Mouse (Mus musculus) intestine, postnatal 0 days (tissue): ENCODE measurements around the gene 4930402H24Rik. TPM values are rescaled to one million over a fixed set of nuclear protein-coding genes. Genes with fewer than 3 reads are reported as not detected.
A peak's percentile ranks its signal among the peaks of the same experiment; 100 is the strongest.

Source experiments
- ATAC-seq: fragments of 200-750 bp; cut with Nextera tagmentation; 2 replicates; pipeline ENCODE4 v1.8.0; 2017; ENCODE audit warnings: mild to moderate bottlenecking, moderate TSS enrichment, moderate library complexity
- H3K27ac ChIP-seq: fragments of 300-500 bp; sonication (generic); 2 replicates; pipeline ENCODE4 v1.5.1; 2014; ENCODE audit warnings: mild to moderate bottlenecking, low read depth, low read length, moderate library complexity
- H3K27me3 ChIP-seq: fragments of 300-500 bp; sonication (generic); replicated peaks from 2 replicates; pipeline ENCODE4 v1.6.1; 2014; ENCODE audit warnings: low read length, mixed read lengths; ENCODE audit not compliant: control insufficient read depth, insufficient read depth
- H3K36me3 ChIP-seq: fragments of 300-500 bp; sonication (generic); 2 replicates; pipeline ENCODE4 v1.6.1; 2014; ENCODE audit warnings: mild to moderate bottlenecking, moderate library complexity; ENCODE audit not compliant: control insufficient read depth, insufficient read depth
- H3K4me1 ChIP-seq: fragments of 300-500 bp; sonication (generic); replicated peaks from 2 replicates; pipeline ENCODE4 v1.6.1; 2014; ENCODE audit warnings: antibody characterized with exemption, low read length, mixed read lengths; ENCODE audit not compliant: control insufficient read depth, insufficient read depth
- H3K4me2 ChIP-seq: fragments of 300-500 bp; sonication (generic); replicated peaks from 2 replicates; pipeline ENCODE4 v1.6.1; 2014; ENCODE audit warnings: low read depth, mild to moderate bottlenecking, moderate library complexity
- H3K4me3 ChIP-seq: fragments of 300-500 bp; sonication (generic); 2 replicates; pipeline ENCODE4 v1.5.1; 2014; ENCODE audit warnings: low read depth, low read length
- H3K9ac ChIP-seq: fragments of 300-500 bp; sonication (generic); 2 replicates; pipeline ENCODE4 v1.6.1; 2014; ENCODE audit warnings: mild to moderate bottlenecking, low read depth, low read length
- H3K9me3 ChIP-seq: fragments of 300-500 bp; sonication (generic); 2 replicates; pipeline ENCODE4 v1.6.1; 2016; ENCODE audit warnings: mixed run types; ENCODE audit not compliant: control insufficient read depth
- CTCF ChIP-seq: sonication (generic); IDR thresholded peaks from 2 replicates; pipeline ENCODE4 v1.5.1; 2016; ENCODE audit warnings: low read depth, mild to moderate bottlenecking, control low read depth, antibody characterized with exemption, moderate library complexity
- WGBS: fragments of 180-500 bp; shearing (Covaris S2); extraction: QIAGEN DNeasy Blood & Tissue Kit; methylation state at CpG from one replicate; pipeline ENCODE4 v1.1.7; 2014; 5-methylcytosine and 5-hydroxymethylcytosine counted together
- polyA plus RNA-seq: library from polyadenylated mRNA; unstranded; fragments of >200 nt; fragmentation: Nextera tagmentation; extraction: Ambion mirVana; gene quantifications from 2 replicates; pipeline ENCODE4 v1.2.1, GENCODE M21; 2015

Gene 4930402H24Rik
- polyA plus RNA-seq, 1 experiment from 2014 or later = 9.0 TPM

- Histone ChIP-seq H3K27ac (peak overlapping the region; percentile 71; the same call in 1 of the 2 replicates), H3K27me3 (no peaks in the 10 kb centered on the region), H3K36me3 (peaks cover 9% of the 10 kb centered on the region; the same call in 1 of the 2 replicates), H3K4me1 (no peaks in the 10 kb centered on the region; the same call in 1 of the 2 replicates), H3K4me3 (peak overlapping the region; percentile 91), H3K9ac (peak overlapping the region; percentile 63), H3K4me2 (peak overlapping the region; percentile 84), H3K9me3 (no peaks in the 10 kb centered on the region)
- 1% methylated on average over 10 of the region's 10 CpGs for WGBS
- no peak for ATAC-seq
- TF ChIP-seq CTCF = no peak
Measured at GRCm38 (mm10) chr2:130839084-130839483, 67.1 kb downstream of the 4930402H24Rik start.

DNA sequence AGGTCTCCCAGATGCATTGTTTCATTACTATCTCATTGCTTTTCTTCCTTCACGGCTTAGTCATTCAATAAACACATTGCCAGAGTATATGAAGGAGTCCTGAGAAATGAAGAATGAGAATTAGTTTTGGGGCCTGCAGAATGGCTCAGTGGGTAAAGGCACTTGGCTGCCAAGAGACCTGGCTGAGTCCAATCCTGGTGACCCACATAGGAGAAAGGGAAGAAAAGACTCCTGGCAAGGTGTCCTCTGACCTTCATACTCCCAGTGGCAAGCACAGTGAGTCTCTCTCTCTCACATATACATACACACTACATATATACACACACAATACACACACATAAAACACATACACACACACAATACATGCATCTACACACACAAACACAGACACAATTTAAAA lies 68.1 kb downstream of the 4930402H24Rik start:
- Histone ChIP-seq H3K27ac (no peak overlapping the region), H3K4me3 (no peak overlapping the region), H3K9me3 (no peaks in the 10 kb centered on the region), H3K27me3 (no peaks in the 10 kb centered on the region), H3K4me2 (0 out of 2 replicates have a peak overlapping the region, but pooled peaks have one; percentile 84), H3K4me1 (no peaks in the 10 kb centered on the region; the same call in 1 of the 2 replicates), H3K36me3 (peaks cover 9% of the 10 kb centered on the region; the same call in 1 of the 2 replicates), H3K9ac (no peak overlapping the region)
- WGBS = 63% methylated on average over 1 of the region's 1 CpGs
- TF ChIP-seq CTCF = no peak
- no peak for ATAC-seq

DNA sequence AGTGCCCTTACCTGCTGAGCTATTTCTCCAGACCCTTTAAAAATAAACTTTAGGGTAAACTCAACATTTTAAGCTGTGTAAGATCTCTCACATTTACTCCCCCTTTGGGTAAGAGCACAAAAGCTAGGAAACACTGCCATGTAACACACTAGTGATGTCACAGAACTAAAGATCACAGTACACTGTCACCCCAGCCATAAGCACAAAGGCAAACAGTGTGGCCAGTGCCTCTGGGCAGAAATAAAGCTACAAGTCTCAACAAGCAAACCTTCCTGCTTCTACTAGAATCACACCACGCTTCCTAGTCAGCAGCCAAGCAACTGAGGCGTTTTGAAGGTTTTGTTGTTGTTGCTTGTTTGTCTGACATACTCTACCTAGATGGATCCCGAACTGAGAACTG lies 72.5 kb downstream of the 4930402H24Rik start:
- no peak for ATAC-seq
- no peak overlapping the region for H3K4me3 ChIP-seq
- H3K4me2 ChIP-seq = no peak overlapping the region
- TF ChIP-seq CTCF = no peak
- H3K27ac ChIP-seq = no peak overlapping the region
- peaks cover 10% of the 10 kb centered on the region; the same call in 1 of the 2 replicates for H3K36me3 ChIP-seq
- no peak overlapping the region for H3K9ac ChIP-seq
- WGBS = 85% methylated on average over 3 of the region's 3 CpGs
- no peaks in the 10 kb centered on the region for H3K9me3 ChIP-seq
- no peaks in the 10 kb centered on the region for H3K27me3 ChIP-seq
- no peaks in the 10 kb centered on the region for H3K4me1 ChIP-seq

DNA sequence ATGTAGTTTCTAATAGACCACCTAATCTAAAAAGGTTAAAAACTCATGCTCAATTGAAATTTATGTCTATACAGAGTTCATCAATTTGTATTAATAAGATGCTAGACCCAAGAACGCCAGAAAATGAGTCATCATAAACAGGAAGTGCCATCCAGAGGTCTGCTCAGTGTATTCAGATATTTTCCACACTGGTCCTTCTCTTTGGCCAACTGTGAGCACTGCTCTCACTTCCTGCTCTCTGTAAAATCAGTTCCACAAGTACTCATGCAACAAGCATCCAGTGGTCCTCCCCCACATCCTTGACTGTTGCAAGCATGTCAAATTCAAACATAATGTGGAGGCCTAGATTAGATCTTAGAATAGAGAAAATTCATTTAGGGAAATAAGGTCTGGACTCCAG lies 73.6 kb downstream of the 4930402H24Rik start:
- WGBS = 50% methylated on average over 1 of the region's 1 CpGs
- TF ChIP-seq CTCF = no peak
- Histone ChIP-seq H3K4me1 (no peaks in the 10 kb centered on the region), H3K36me3 (peaks cover 14% of the 10 kb centered on the region; the same call in 1 of the 2 replicates), H3K27me3 (no peaks in the 10 kb centered on the region), H3K9me3 (no peaks in the 10 kb centered on the region), H3K9ac (no peak overlapping the region), H3K27ac (no peak overlapping the region), H3K4me3 (no peak overlapping the region), H3K4me2 (no peak overlapping the region)
- ATAC-seq = no peak

DNA sequence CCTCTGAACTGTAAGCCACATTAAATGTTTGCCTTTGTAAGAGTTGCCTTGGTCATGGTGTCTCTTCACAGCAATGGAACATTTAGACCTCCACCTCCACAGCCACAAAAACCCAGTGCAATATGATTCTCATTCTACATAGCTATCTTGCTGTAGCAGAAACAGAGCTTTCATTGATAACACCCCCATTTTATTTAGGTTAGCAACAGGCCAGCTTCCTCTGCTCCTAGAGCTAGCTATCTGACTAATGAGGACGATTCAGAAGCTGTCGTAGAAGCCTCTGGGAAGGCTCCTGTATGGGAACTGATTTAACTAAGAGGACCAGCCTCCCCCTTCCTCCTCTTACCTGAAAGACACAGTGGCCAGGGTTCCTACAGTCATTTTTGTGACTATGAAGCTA lies 74.2 kb downstream of the 4930402H24Rik start:
- Histone ChIP-seq H3K4me2 (no peak overlapping the region), H3K36me3 (peaks cover 14% of the 10 kb centered on the region; the same call in 1 of the 2 replicates), H3K9me3 (no peaks in the 10 kb centered on the region), H3K4me3 (no peak overlapping the region), H3K27me3 (no peaks in the 10 kb centered on the region), H3K4me1 (no peaks in the 10 kb centered on the region), H3K9ac (no peak overlapping the region), H3K27ac (no peak overlapping the region)
- ATAC-seq = no peak
- 73% methylated on average over 2 of the region's 2 CpGs for WGBS
- TF ChIP-seq CTCF = no peak

GRCm38 (mm10) chr2:130830236-130830635 lies 76.0 kb downstream of the 4930402H24Rik start:
- no peaks in the 10 kb centered on the region for H3K27me3 ChIP-seq
- no peak overlapping the region for H3K4me2 ChIP-seq
- WGBS = 92% methylated on average over 3 of the region's 3 CpGs
- H3K36me3 ChIP-seq = 0 out of 2 replicates have a peak, but pooled peaks cover 5% of the 10 kb centered on the region
- H3K4me3 ChIP-seq = no peak overlapping the region
- TF ChIP-seq CTCF = no peak
- no peak for ATAC-seq
- H3K9ac ChIP-seq = no peak overlapping the region
- no peaks in the 10 kb centered on the region for H3K4me1 ChIP-seq
- H3K9me3 ChIP-seq = no peaks in the 10 kb centered on the region
- no peak overlapping the region for H3K27ac ChIP-seq
